Mouse (Mus musculus) G1E (cell line): ENCODE measurements around the gene Cat. TPM values are rescaled to one million over a fixed set of nuclear protein-coding genes. Genes with fewer than 3 reads are reported as not detected.

Experiments used
- ATAC-seq: 2 replicates; pipeline ENCODE4 v1.8.0; 2016; ENCODE audit warnings: mild to moderate bottlenecking; ENCODE audit not compliant: insufficient number of reproducible peaks, poor library complexity, low FRiP score, severe bottlenecking; ENCODE audit errors: extremely low read depth
- DNase-seq: peaks from one replicate; pipeline ENCODE4 v3.0.0; 2012; ENCODE audit warnings: low spot score
- H3K27me3 ChIP-seq: 2 replicates; pipeline ENCODE4 v1.6.1; 2012; ENCODE audit warnings: mild to moderate bottlenecking, low read length, inconsistent platforms; ENCODE audit not compliant: insufficient read depth
- H3K36me3 ChIP-seq: replicated peaks from 2 replicates; pipeline ENCODE3; 2012; ENCODE audit warnings: mild to moderate bottlenecking, inconsistent platforms
- H3K4me1 ChIP-seq: 2 replicates; pipeline ENCODE4 v1.6.1; 2012; ENCODE audit warnings: low read depth, low read length, inconsistent platforms, mixed read lengths; ENCODE audit not compliant: insufficient read depth
- H3K4me3 ChIP-seq: 2 replicates; pipeline ENCODE4 v1.5.1; 2012; ENCODE audit warnings: low read depth, mild to moderate bottlenecking, inconsistent platforms, low read length, moderate library complexity, mixed read lengths
- H3K9me3 ChIP-seq: replicated peaks from 2 replicates; pipeline ENCODE4 v1.6.1; 2012; ENCODE audit warnings: inconsistent platforms
- CTCF ChIP-seq: IDR thresholded peaks from 2 replicates; pipeline ENCODE4 v1.5.1; 2012; ENCODE audit warnings: low read depth, low read length, inconsistent platforms, mixed read lengths
- GATA1 ChIP-seq: IDR thresholded peaks from 2 replicates; pipeline ENCODE4 v1.6.1; 2012; ENCODE audit warnings: borderline replicate concordance, low read length, inconsistent platforms, mixed read lengths
- GATA2 ChIP-seq: IDR thresholded peaks from 2 replicates; pipeline ENCODE4 v1.6.1; 2012; ENCODE audit warnings: low read depth, low read length, inconsistent platforms, borderline replicate concordance
- POLR2AphosphoS5 ChIP-seq: IDR thresholded peaks from 2 replicates; pipeline ENCODE4 v1.6.1; 2012; ENCODE audit warnings: low read depth, low read length, inconsistent platforms; ENCODE audit not compliant: insufficient replicate concordance
- TAL1 ChIP-seq: conservative IDR thresholded peaks from 2 replicates; pipeline ENCODE4 v1.6.1; 2012; ENCODE audit warnings: low read depth, low read length, inconsistent platforms, mixed read lengths
- polyA plus RNA-seq: library from polyadenylated mRNA; stranded (reverse); fragments of >175 nt; gene quantifications from 2 replicates; pipeline ENCODE4 v1.2.3, GENCODE M21; 2012
- total RNA-seq, 2 experiments: library from RNA; stranded (forward) in 1 of 2; stranded (reverse) in 1 of 2; fragments of 200-1000 nt in 1 of 2; fragments of >200 nt in 1 of 2; fragmentation: Nextera tagmentation in 1 of 2; gene quantifications; 2 replicates each; pipeline ENCODE4 v1.2.3; 2014 to 2017

The Cat gene
- total and polyA plus RNA-seq, 3 experiments = 122 to 325 (median 144) TPM

DNA sequence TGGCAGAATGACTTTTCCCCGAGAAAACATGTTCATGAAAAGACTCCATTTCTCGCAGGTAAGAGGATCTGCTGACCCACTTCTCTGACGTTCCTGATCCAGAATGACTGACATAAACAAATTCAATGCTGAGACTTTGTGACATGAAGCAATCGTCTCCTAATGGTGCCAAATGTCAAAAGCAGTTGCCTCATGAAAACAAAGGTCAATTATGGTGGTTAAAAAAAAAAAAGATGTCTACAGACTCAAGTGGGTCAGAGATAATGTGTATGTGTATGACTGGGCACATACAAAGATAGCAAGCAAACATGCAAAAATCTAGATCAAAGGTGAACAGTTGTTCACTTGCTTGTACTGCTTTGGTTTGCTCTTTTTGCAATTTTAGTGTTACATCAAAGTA, 8.9 kb upstream of the Cat start:
- DNase-seq (no peak), ATAC-seq (no peak)
- Histone ChIP-seq H3K4me1 (no peaks in the 10 kb centered on the region; the same call in 1 of the 2 replicates), H3K36me3 (no peaks in the 10 kb centered on the region), H3K27me3 (peaks cover 9% of the 10 kb centered on the region; the same call in 1 of the 2 replicates), H3K9me3 (no peaks in the 10 kb centered on the region), H3K4me3 (no peak overlapping the region)
- TF ChIP-seq TAL1 = no peak
- no peak for TF ChIP-seq GATA1
- no peak for TF ChIP-seq CTCF
- no peak for TF ChIP-seq POLR2AphosphoS5
- TF ChIP-seq GATA2 = no peak

GRCm38 (mm10) chr2:103492526-103492925, 7.6 kb upstream of the Cat start:
- no peak overlapping the region for H3K4me3 ChIP-seq
- no peak for ATAC-seq

DNA sequence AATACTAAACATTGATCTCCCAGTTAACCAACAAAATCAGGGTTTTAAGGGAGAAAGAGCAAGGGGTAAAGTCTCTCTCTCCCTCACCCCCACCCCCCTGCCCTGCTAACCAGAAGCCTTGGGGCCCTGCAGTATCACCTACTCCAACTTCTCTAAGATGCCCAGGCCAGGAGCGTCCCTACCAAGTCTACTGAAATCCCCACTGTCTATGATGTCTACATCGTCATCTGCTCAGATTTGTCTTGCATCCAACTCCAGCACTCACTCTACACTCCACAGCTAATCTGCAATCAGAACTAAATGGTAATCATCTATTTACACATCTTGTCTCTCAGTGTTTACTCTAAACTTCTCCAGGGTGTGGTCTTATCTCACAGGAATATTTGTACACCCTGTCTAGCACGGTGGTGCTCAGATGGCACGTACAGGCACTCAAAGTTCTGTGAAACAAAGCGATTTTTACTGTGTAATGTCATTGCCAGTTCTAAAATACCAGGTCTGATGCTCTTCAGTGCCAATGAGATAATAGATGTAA, 907 bp downstream of the Cat start:
- no peak for DNase-seq
- TF ChIP-seq CTCF = no peak
- Histone ChIP-seq H3K36me3 (peaks cover 24% of the 10 kb centered on the region), H3K27me3 (peaks cover 3% of the 10 kb centered on the region; the same call in 1 of the 2 replicates), H3K9me3 (no peaks in the 10 kb centered on the region), H3K4me1 (peaks cover 55% of the 10 kb centered on the region), H3K4me3 (peak overlapping the region; percentile 95)
- ATAC-seq = no peak

More at GRCm38 (mm10) chr2:103492526-103492925, 7.6 kb upstream of the Cat start:
- no peak for DNase-seq
- Histone ChIP-seq H3K36me3 (no peaks in the 10 kb centered on the region), H3K9me3 (no peaks in the 10 kb centered on the region), H3K4me1 (peaks cover under 1% of the 10 kb centered on the region), H3K27me3 (peaks cover 10% of the 10 kb centered on the region; the same call in 1 of the 2 replicates)
- TF ChIP-seq TAL1 (no peak), GATA2 (no peak), POLR2AphosphoS5 (no peak), GATA1 (no peak), CTCF (no peak)

DNA sequence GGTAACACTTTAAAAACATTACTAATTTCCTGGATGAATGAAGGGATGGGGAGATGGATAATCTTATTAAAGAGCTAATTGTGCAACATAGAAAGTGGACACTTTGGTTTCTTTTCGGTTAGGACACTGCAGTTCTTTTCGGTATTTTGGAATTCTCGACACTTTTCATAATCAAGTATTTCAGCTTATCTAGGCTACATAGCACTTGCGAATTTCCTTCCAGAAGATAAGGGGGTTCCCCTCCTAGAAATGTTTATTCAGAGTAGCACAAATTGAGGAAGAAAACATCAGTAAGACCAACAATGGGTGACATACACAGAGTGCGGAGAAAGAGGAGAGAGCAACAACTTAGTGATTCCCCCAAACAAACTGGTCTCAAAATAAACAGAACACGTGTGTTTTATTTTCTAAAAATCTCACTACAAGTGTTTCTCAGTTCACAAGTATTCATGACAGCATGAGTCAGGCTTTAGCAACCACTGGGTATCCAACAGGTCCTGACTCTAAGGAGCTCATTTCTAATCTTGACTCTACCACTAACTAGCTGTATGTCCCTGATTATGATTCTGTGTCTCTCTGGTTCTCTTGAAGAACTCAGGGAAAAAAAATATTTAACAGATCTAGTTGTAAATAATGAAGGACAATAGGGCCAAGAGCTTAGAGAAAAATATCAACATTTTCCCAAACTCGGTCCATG, 1.5 kb downstream of the Cat start:
- TF ChIP-seq CTCF = no peak
- TF ChIP-seq POLR2AphosphoS5 = no peak
- no peak for TF ChIP-seq GATA2
- TF ChIP-seq TAL1 = no peak
- TF ChIP-seq GATA1 = no peak
- H3K4me3 ChIP-seq = peak overlapping the region; percentile 95
- no peaks in the 10 kb centered on the region for H3K9me3 ChIP-seq
- DNase-seq = no peak
- ATAC-seq = no peak
- H3K36me3 ChIP-seq = peaks cover 29% of the 10 kb centered on the region
- no peaks in the 10 kb centered on the region for H3K27me3 ChIP-seq
- H3K4me1 ChIP-seq = peaks cover 57% of the 10 kb centered on the region

DNA sequence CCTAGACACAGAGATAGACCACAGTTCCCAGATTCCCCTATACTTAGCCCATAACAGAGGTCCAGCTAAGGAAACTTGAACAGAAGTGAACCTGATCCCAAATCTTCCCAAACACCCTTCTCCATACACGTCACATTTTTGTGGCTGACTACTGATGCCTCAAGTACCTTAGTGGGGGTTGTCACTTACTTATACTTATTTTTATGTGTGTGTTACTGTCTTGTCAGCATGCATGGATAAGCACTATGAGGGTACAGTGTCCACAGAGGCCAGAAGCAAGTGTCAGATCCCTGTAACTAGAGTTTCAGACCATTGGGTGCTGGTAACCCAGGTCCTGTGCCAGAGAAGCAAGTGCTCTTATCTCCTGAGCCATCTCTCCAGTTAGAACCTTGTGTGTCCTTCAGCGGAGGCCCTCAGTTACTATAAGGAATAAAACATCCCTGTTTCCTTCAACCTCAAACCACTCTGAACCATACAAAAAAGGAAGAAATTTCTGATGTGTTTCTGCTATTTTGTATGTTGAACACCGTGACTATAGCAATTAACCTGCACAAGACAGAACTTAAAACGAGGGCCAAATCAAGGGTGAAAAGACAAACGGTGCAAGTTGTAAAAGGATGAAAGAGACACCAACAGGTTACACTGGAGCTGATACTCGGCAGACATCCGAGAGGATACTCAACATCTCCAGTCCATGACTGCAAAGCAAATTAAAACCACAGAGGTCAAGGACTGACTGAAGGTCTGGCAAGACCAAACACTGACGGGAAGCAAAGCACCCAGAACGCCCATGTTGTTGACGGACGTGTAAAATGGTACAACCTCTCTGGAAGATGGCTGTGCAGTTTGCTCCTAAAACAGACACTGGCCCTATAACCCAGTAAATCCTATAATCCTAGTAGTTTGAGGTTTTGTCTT, 3.4 kb downstream of the Cat start:
- DNase-seq = no peak
- Histone ChIP-seq H3K36me3 (peaks cover 45% of the 10 kb centered on the region), H3K4me3 (no peak overlapping the region), H3K9me3 (no peaks in the 10 kb centered on the region), H3K4me1 (peaks cover 66% of the 10 kb centered on the region), H3K27me3 (no peaks in the 10 kb centered on the region)
- TF ChIP-seq POLR2AphosphoS5 (no peak), CTCF (no peak), TAL1 (no peak), GATA1 (no peak), GATA2 (no peak)
- no peak for ATAC-seq

GRCm38 (mm10) chr2:103480871-103481270, 4.1 kb downstream of the Cat start:
- ATAC-seq (no peak), DNase-seq (no peak)
- Histone ChIP-seq H3K27me3 (no peaks in the 10 kb centered on the region), H3K9me3 (no peaks in the 10 kb centered on the region), H3K4me1 (peaks cover 63% of the 10 kb centered on the region), H3K36me3 (peaks cover 47% of the 10 kb centered on the region), H3K4me3 (no peak overlapping the region; the same call in 1 of the 2 replicates)
- no peak for TF ChIP-seq TAL1
- no peak for TF ChIP-seq POLR2AphosphoS5
- no peak for TF ChIP-seq CTCF
- TF ChIP-seq GATA1 = no peak
- TF ChIP-seq GATA2 = no peak
